Mouse (Mus musculus): Measurements from ENCODE around the gene Ankrd34b. TPM values are rescaled to one million over a fixed set of nuclear protein-coding genes. Genes with fewer than 3 reads are reported as not detected.

Gene Ankrd34b
- 10 to 100 TPM; 20.5 to 20.7 TPM for total RNA-seq (2021)
- long read RNA-seq, experiment 1, partial matches to known transcripts, result 0 of 1 reads
- long read RNA-seq, experiment 1, other reads (novel, unspliced or antisense), result 1 of 1 reads
- long read RNA-seq, experiment 2, result 0 reads

GRCm38 (mm10) chr13:92425758-92426264 lies at the start of gene Ankrd34b:
Gene Ankrd34b (plus strand): TSS chr13:92425896.
- peak; percentile 57 to 68 for DNase-seq (ENCODE audit: extremely low spot score in 1 of 2, low spot score in 2 of 2)
- H3K4me3 ChIP-seq, result peak within 1 kb of the TSS; percentile 63
- peak within 1 kb of the TSS; percentile 55 for H3K27ac ChIP-seq
- intact Hi-C loops (cut with DNase I), result loop anchor here (2.0 kb wide), 1 partner anchor 71 kb away; the partner anchor contains the start of genes Dhfr and Msh3
- TF ChIP-seq CTCF (IDR thresholded peaks at IDR 0.05), result no peak

GRCm38 (mm10) chr13:92387367-92387766 lies 38.3 kb upstream of the Ankrd34b start:
- H3K4me3 ChIP-seq, result no peak overlapping the region
- no peak for TF ChIP-seq CTCF (IDR thresholded peaks at IDR 0.05)
- intact Hi-C loops (cut with DNase I), result no loop called here
- no peak for DNase-seq (ENCODE audit: extremely low spot score in 1 of 2, low spot score in 2 of 2)
- H3K27ac ChIP-seq, result no peak overlapping the region

- TF ChIP-seq CTCF (IDR thresholded peaks at IDR 0.05), result no peak
- H3K4me3 ChIP-seq, result no peak overlapping the region
- DNase-seq (ENCODE audit: extremely low spot score in 1 of 2, low spot score in 2 of 2), result no peak
- intact Hi-C loops (cut with DNase I), result no loop called here
- H3K27ac ChIP-seq, result no peak overlapping the region
These were observed 32.5 kb upstream of the Ankrd34b start for GRCm38 (mm10) chr13:92393047-92393661.

GRCm38 (mm10) chr13:92398491-92399384 lies 27.0 kb upstream of the Ankrd34b start:
- Histone ChIP-seq H3K27ac (no peak overlapping the region), H3K4me3 (no peak overlapping the region)
- intact Hi-C loops (cut with DNase I), result no loop called here
- no peak for DNase-seq (ENCODE audit: extremely low spot score in 1 of 2, low spot score in 2 of 2)
- no peak for TF ChIP-seq CTCF (IDR thresholded peaks at IDR 0.05)

- TF ChIP-seq CTCF (IDR thresholded peaks at IDR 0.05), result no peak
- Histone ChIP-seq H3K4me3 (no peak overlapping the region), H3K27ac (no peak overlapping the region)
- DNase-seq (ENCODE audit: extremely low spot score in 1 of 2, low spot score in 2 of 2), result no peak
- intact Hi-C loops (cut with DNase I), result no loop called here
These were observed 23.6 kb upstream of the Ankrd34b start for GRCm38 (mm10) chr13:92402063-92402462.

- intact Hi-C loops (cut with DNase I), result no loop called here
- Histone ChIP-seq H3K4me3 (no peak overlapping the region), H3K27ac (no peak overlapping the region)
- no peak for TF ChIP-seq CTCF (IDR thresholded peaks at IDR 0.05)
- no peak for DNase-seq (ENCODE audit: extremely low spot score in 1 of 2, low spot score in 2 of 2)
These were observed 22.2 kb upstream of the Ankrd34b start for GRCm38 (mm10) chr13:92403496-92403895.

- intact Hi-C loops (cut with DNase I), result no loop called here
- no peak for TF ChIP-seq CTCF (IDR thresholded peaks at IDR 0.05)
- Histone ChIP-seq H3K27ac (no peak overlapping the region), H3K4me3 (no peak overlapping the region)
- no peak for DNase-seq (ENCODE audit: extremely low spot score in 1 of 2, low spot score in 2 of 2)
These were observed 15.2 kb upstream of the Ankrd34b start for GRCm38 (mm10) chr13:92410486-92410885.

GRCm38 (mm10) chr13:92419630-92420029 lies 6.1 kb upstream of the Ankrd34b start:
- intact Hi-C loops (cut with DNase I), result no loop called here
- no peak for TF ChIP-seq CTCF (IDR thresholded peaks at IDR 0.05)

GRCm38 (mm10) chr13:92423711-92424110 lies 2.0 kb upstream of the Ankrd34b start:
- intact Hi-C loops (cut with DNase I), result loop anchor here (2.0 kb wide), 1 partner anchor 69 kb away; the partner anchor contains the start of genes Dhfr and Msh3
- no peak overlapping the region for H3K4me3 ChIP-seq
- no peak for TF ChIP-seq CTCF (IDR thresholded peaks at IDR 0.05)
- DNase-seq (ENCODE audit: extremely low spot score in 1 of 2, low spot score in 2 of 2), result no peak
- no peak overlapping the region for H3K27ac ChIP-seq

More at GRCm38 (mm10) chr13:92419630-92420029, 6.1 kb upstream of the Ankrd34b start:
- DNase-seq (ENCODE audit: extremely low spot score in 1 of 2, low spot score in 2 of 2), result no peak
- no peak overlapping the region for H3K4me3 ChIP-seq
- H3K27ac ChIP-seq, result no peak overlapping the region

GRCm38 (mm10) chr13:92426294-92427051 lies 777 bp downstream of the Ankrd34b start:
- Histone ChIP-seq H3K4me3 (peak overlapping the region; percentile 63), H3K27ac (peak overlapping the region; percentile 55)
- peak; percentile 38 to 40 for DNase-seq (ENCODE audit: extremely low spot score in 1 of 2, low spot score in 2 of 2)
- no peak for TF ChIP-seq CTCF (IDR thresholded peaks at IDR 0.05)
- intact Hi-C loops (cut with DNase I), result no loop called here

GRCm38 (mm10) chr13:92427351-92427855 lies 1.7 kb downstream of the Ankrd34b start:
- TF ChIP-seq CTCF (IDR thresholded peaks at IDR 0.05), result no peak
- intact Hi-C loops (cut with DNase I), result no loop called here
- peak overlapping the region; percentile 63; the same call in 1 of the 2 replicates for H3K4me3 ChIP-seq
- DNase-seq (ENCODE audit: extremely low spot score in 1 of 2, low spot score in 2 of 2), result no peak
- H3K27ac ChIP-seq, result no peak overlapping the region
